Mouse (Mus musculus) heart, adult 2 months (tissue): Measurements from ENCODE around the gene Mcmbp. TPM values are rescaled to one million over a fixed set of nuclear protein-coding genes. Genes with fewer than 3 reads are reported as not detected.
A peak's percentile ranks its signal among the peaks of the same experiment; 100 is the strongest.

Source experiments
- DNase-seq, 2 experiments: peaks; one replicate each; pipeline ENCODE4 v3.0.0; 2021
- H3K27ac ChIP-seq: fragments of 200-600 bp; 2 replicates; pipeline ENCODE4 v1.8.1; 2022
- H3K27me3 ChIP-seq: fragments of 200-500 bp; 2 replicates; pipeline ENCODE4 v1.6.1; 2012; ENCODE audit warnings: mild to moderate bottlenecking, low read length, inconsistent platforms, mixed read lengths; ENCODE audit not compliant: control insufficient read depth, insufficient read depth
- H3K36me3 ChIP-seq: fragments of 200-500 bp; 2 replicates; pipeline ENCODE4 v1.6.1; 2012; ENCODE audit warnings: low read length, inconsistent platforms; ENCODE audit not compliant: control insufficient read depth, insufficient read depth
- H3K4me1 ChIP-seq: fragments of 200-500 bp; 2 replicates; pipeline ENCODE4 v1.6.1; 2011; ENCODE audit warnings: low read length; ENCODE audit not compliant: control insufficient read depth, insufficient read depth
- H3K4me3 ChIP-seq: fragments of 200-600 bp; 2 replicates; pipeline ENCODE4 v1.8.1; 2022
- H3K79me2 ChIP-seq: fragments of 200-500 bp; replicated peaks from 2 replicates; pipeline ENCODE4 v1.6.1; 2012; ENCODE audit warnings: mild to moderate bottlenecking, inconsistent platforms, low read length, moderate library complexity, mixed read lengths; ENCODE audit not compliant: control insufficient read depth, insufficient read depth
- H3K9ac ChIP-seq: fragments of 200-500 bp; 2 replicates; pipeline ENCODE4 v1.6.1; 2012; ENCODE audit warnings: low read depth, mild to moderate bottlenecking, control low read depth, inconsistent platforms, low read length, mixed read lengths
- CTCF ChIP-seq: fragments of 200-600 bp; IDR thresholded peaks from 2 replicates; pipeline ENCODE4 v1.8.1; 2022; ENCODE audit warnings: antibody characterized with exemption, mild to moderate bottlenecking, moderate library complexity
- EP300 ChIP-seq: fragments of 200-500 bp; IDR thresholded peaks from 2 replicates; pipeline ENCODE4 v1.6.1; 2011; ENCODE audit warnings: low read depth, low read length, control low read depth; ENCODE audit not compliant: insufficient read depth
- POLR2A ChIP-seq: fragments of 200-500 bp; IDR thresholded peaks from 2 replicates; pipeline ENCODE4 v1.6.1; 2011; ENCODE audit warnings: mild to moderate bottlenecking, low read depth, low read length, control low read depth; ENCODE audit not compliant: insufficient read depth
- WGBS: fragments of 180-500 bp; shearing (Covaris S2); methylation state at CpG from one replicate; pipeline ENCODE4 v1.1.7; 2018; 5-methylcytosine and 5-hydroxymethylcytosine counted together
- intact Hi-C: fragments of 180-260 bp; cut with DNase I; formaldehyde crosslinking; loops from one replicate; pipeline ENCODE4 v1.15.1; 2025
- polyA plus RNA-seq: library from polyadenylated mRNA; depleted of rRNA; stranded (reverse); fragments of >200 nt; gene quantifications from 2 replicates; pipeline ENCODE4 v1.2.3, GENCODE M21; 2012
- total RNA-seq, 2 experiments: library from RNA; stranded (reverse); gene quantifications; 2 replicates each; pipeline ENCODE4 v1.2.3; 2021

Gene Mcmbp
- total and polyA plus RNA-seq, 3 experiments: 14.0 to 25.2 (median 23.7) TPM

DNA sequence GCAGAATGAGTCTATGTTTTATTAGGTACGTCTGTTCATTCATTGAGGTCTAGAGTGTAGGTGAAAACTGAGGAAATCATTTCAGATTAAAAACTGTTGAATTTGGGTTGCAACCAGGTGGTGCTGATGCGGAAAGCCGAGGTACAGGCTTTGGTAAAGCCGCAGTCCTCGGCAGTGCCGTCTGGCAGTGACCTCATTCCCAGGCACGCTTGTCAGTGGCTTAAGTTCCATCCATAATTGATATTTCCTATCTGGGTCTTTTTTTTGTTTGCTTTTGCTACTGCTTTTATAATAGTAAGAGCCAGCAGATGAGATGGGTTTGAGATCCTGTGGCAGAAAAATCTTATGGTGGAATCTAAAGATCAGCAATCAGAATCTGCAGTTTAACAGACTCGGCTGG lies 50.9 kb downstream of the Mcmbp start:
- Histone ChIP-seq H3K9ac (no peak overlapping the region), H3K4me1 (no peaks in the 10 kb centered on the region), H3K36me3 (no peaks in the 10 kb centered on the region; the same call in 1 of the 2 replicates), H3K79me2 (no peaks in the 10 kb centered on the region), H3K27me3 (no peaks in the 10 kb centered on the region), H3K27ac (no peak overlapping the region), H3K4me3 (no peak overlapping the region)
- intact Hi-C loops: loop anchor here (5.0 kb wide), 1 partner anchor 317 kb away; no protein-coding TSS in a partner anchor
- no peak for DNase-seq
- WGBS: 92% methylated on average over 8 of the region's 8 CpGs
- TF ChIP-seq POLR2A: no peak
- no peak for TF ChIP-seq EP300
- TF ChIP-seq CTCF: no peak

GRCm38 (mm10) chr7:128687821-128688564 lies 52.3 kb downstream of the Mcmbp start:
- intact Hi-C loops: loop anchor here (5.0 kb wide), 1 partner anchor 316 kb away; no protein-coding TSS in a partner anchor
- peak overlapping the region; percentile 56 for H3K4me3 ChIP-seq
- no peak overlapping the region for H3K27ac ChIP-seq
- no peaks in the 10 kb centered on the region for H3K36me3 ChIP-seq
- H3K79me2 ChIP-seq: no peaks in the 10 kb centered on the region
- H3K27me3 ChIP-seq: no peaks in the 10 kb centered on the region
- no peaks in the 10 kb centered on the region for H3K4me1 ChIP-seq
- no peak for TF ChIP-seq POLR2A
- no peak for TF ChIP-seq EP300
- TF ChIP-seq CTCF: no peak
- 53% methylated on average over 56 of the region's 56 CpGs for WGBS
- H3K9ac ChIP-seq: no peak overlapping the region
- peak; percentile 74 to 77 for DNase-seq

- H3K27ac ChIP-seq: no peak overlapping the region
- no peak overlapping the region for H3K9ac ChIP-seq
- no peak overlapping the region for H3K4me3 ChIP-seq
- H3K27me3 ChIP-seq: no peaks in the 10 kb centered on the region
- H3K79me2 ChIP-seq: no peaks in the 10 kb centered on the region
- TF ChIP-seq EP300 (no peak), CTCF (no peak), POLR2A (no peak)
- DNase-seq: no peak
- no peaks in the 10 kb centered on the region for H3K36me3 ChIP-seq
- intact Hi-C loops: no loop called here
- no peaks in the 10 kb centered on the region for H3K4me1 ChIP-seq
- WGBS: 81% methylated on average over 3 of the region's 3 CpGs
Measured at GRCm38 (mm10) chr7:128678546-128678945, 61.7 kb downstream of the Mcmbp start.

- H3K27me3 ChIP-seq: no peaks in the 10 kb centered on the region
- H3K27ac ChIP-seq: no peak overlapping the region
- H3K79me2 ChIP-seq: no peaks in the 10 kb centered on the region
- H3K9ac ChIP-seq: no peak overlapping the region
- no peaks in the 10 kb centered on the region for H3K36me3 ChIP-seq
- H3K4me3 ChIP-seq: peak overlapping the region; percentile 14; the same call in 1 of the 2 replicates
- no peaks in the 10 kb centered on the region for H3K4me1 ChIP-seq
- intact Hi-C loops: loop anchor here (5.0 kb wide), 1 partner anchor 50 kb away; no protein-coding TSS in a partner anchor
- no peak for DNase-seq
- 24% methylated on average over 15 of the region's 15 CpGs for WGBS
- TF ChIP-seq EP300 (no peak), POLR2A (no peak), CTCF (no peak)
Measured at GRCm38 (mm10) chr7:128672408-128673010, 67.8 kb downstream of the Mcmbp start.

GRCm38 (mm10) chr7:128671952-128672351 lies 68.3 kb downstream of the Mcmbp start:
- Histone ChIP-seq H3K4me1 (no peaks in the 10 kb centered on the region), H3K36me3 (no peaks in the 10 kb centered on the region), H3K79me2 (no peaks in the 10 kb centered on the region), H3K27me3 (no peaks in the 10 kb centered on the region), H3K27ac (no peak overlapping the region), H3K9ac (no peak overlapping the region), H3K4me3 (peak overlapping the region; percentile 14; the same call in 1 of the 2 replicates)
- WGBS: 44% methylated on average over 8 of the region's 8 CpGs
- TF ChIP-seq EP300 (no peak), POLR2A (no peak), CTCF (no peak)
- peak in 1 of 2 experiments; percentile 17 for DNase-seq
- intact Hi-C loops: loop anchor here (5.0 kb wide), 1 partner anchor 50 kb away; no protein-coding TSS in a partner anchor

- WGBS: 53% methylated on average over 2 of the region's 2 CpGs
- no peak overlapping the region for H3K9ac ChIP-seq
Measured at GRCm38 (mm10) chr7:128668831-128669230, 71.5 kb downstream of the Mcmbp start.

More at GRCm38 (mm10) chr7:128668831-128669230, 71.5 kb downstream of the Mcmbp start:
- TF ChIP-seq EP300: no peak
- TF ChIP-seq CTCF: no peak
- TF ChIP-seq POLR2A: no peak
- H3K79me2 ChIP-seq: no peaks in the 10 kb centered on the region
- no peaks in the 10 kb centered on the region for H3K4me1 ChIP-seq
- H3K27me3 ChIP-seq: no peaks in the 10 kb centered on the region
- H3K27ac ChIP-seq: no peak overlapping the region
- intact Hi-C loops: no loop called here
- H3K4me3 ChIP-seq: no peak overlapping the region
- no peaks in the 10 kb centered on the region for H3K36me3 ChIP-seq
- DNase-seq: no peak
